Mouse (Mus musculus) R1 (cell line): ENCODE data around the gene Acadl.

Experiments used
- DNase-seq: peaks from one replicate; pipeline ENCODE4 v3.0.0-alpha.2; 2018; ENCODE audit warnings: low read depth, low spot score

Gene Acadl

DNA sequence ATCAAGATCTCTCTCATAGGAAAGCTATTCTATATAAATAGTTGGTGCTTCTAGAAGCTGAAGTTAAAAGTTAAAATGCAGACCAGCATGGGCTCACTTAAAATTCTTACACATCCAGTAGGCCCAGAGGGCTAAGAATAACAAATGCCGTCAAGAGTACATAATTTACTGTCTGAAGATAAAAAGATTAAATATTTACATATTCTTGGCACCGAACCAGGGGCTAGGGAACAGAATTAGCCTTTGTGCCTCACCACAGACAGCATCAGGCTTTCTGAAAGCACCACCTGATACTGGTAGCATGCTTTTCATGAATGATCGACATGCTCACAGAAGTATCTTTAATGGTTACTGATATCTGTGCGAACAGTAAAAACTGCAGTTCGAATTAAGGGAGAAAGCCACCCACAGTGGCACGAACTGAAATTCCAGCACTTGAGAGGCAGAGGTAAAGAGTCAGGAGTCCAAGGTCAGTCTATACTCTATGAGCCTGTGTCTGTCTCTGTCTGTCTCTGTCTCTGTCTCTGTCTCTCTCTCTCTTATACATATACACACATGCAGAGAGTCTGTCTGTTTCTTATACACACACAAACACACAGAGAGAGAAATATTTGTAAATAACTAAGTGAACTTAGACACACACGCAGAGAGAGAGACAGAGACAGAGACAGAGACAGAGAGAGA is 23.2 kb downstream of the Acadl start:
- DNase-seq: no peak

DNA sequence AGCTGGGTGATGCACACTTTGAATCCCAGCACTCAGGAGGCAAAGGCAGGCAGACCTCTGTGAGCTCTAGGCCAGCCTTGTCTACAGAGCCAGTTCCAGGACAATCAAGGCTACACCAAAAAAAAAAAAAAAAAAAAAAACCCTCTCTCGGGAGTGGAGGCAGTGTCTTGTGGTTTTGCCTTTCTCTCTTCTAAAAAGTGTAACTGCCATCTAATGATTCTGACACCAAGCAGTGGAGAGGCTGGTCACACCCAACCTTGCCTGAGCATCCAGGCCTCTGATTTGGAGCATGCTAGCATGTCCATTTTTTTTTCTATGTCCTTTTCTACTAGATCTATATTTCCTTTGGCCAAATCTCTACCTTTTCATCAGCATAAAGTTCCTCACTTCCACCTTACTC is 23.9 kb downstream of the Acadl start:
- DNase-seq: no peak

DNA sequence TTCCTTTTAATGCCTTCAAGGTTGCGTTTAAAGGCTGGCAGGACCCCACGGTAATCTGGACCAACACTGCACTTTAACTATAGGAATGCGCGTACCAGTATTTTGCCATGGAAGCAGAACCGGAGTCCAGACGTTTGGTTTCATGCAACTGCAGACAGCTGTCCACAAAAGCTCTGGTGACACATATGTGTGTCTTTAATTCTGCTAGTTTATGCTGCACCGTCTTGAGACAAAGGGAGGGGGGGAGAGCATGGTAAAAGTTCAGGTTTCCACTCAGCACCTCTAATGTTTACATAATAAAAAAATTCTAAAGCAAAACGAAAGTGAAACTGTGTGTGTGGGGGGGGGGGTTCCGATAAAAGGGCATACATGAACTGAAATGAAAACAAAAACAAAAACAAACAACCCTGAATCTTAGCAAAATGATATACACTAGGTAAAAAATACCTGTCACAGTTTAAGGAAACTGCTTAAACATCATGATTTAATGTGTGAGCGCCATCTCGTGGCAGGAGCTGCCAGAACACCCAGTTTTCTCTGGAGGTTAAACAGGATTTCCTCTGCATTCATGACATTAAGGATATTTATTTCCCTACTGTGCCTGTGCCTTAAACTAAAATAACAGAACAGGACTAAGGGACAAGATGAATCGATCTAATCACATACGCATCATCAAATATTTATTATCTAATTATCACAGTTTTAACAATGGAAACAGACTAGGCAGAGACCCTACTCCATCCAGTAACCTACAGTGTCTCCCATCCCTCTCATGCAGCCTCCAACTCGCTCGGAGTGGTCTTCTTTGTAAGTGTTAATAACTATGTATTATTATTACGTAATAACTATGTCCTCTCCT is 24.7 kb downstream of the Acadl start:
- peak; percentile 61 for DNase-seq

DNA sequence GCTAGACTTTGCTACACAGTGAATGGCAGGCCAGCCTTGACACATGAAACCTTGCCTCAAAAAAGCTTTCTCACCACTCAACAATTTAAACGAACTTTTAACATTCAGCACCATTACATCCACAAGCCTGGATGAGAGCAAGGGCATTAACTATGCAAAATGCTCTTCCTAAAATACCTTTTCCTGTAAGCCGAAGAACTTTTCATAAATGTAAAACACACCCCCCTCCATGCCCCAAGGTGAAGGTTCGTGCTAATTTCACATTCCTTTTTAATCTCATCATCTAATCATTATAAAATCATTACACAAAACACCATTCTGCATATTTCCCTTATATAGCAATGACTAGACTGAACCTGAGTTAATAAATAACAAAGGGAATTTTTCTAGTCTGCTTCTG is 25.9 kb downstream of the Acadl start:
- DNase-seq: no peak

DNA sequence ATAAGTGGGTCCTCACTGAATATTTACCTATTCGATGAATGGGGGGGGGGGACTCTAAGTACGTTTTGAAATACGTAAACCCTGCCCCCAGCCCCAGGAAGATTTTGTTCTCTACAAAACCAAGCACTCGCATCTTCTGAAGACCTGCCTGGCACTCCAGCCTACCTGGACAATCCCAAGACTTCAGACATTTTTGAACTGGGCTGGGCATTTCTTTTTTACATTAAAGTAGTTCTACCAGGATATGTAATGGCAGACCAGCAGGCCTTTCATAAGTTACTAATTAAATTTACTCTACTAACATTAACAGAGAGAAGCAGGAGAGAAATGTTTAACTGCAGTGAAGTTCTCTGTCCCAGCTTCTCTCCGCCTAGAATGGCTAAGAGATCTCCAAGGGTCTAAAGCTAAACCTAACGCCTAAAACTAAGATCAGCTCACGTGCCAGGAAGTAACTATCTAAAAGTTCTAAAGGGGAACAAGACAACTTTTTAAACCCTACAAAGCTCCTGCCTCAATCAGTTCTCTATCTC is 30.4 kb downstream of the Acadl start:
- DNase-seq: no peak

DNA sequence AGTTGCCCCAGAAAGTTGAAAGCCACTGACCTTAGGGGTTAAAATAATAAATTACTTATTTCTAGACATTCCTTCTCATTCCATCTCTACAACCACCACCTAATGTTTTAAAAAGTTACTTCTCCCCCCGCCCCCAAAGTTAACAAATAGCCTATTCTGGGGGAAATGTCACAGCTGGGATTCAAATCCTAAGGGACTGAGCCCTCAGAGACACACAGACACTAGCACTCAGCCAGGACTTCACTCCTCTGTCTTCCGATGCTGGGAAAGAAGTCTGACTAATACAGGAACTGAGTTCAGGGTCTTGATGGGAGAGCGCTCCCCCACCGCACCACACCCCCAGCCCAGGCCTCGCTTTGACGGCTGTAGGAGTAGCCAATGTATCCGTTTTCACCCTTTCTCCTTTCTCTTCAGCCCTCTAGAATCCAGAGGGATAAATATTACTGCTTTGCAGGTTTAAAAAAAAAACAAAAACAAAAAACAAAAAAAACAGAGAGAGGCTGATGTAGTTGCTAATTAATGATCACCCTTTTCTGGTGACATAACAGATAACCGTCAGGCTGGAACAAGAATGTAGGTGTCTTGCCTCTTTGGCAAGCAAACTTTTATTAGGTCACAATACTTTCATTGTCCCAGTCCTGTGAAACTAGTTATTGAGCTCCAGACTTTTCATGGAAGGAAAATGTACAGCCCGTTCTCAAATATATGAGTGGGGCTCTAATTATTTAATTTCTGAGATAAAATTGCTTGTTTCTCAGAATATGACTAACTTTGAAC is 31.1 kb downstream of the Acadl start:
- DNase-seq: no peak

DNA sequence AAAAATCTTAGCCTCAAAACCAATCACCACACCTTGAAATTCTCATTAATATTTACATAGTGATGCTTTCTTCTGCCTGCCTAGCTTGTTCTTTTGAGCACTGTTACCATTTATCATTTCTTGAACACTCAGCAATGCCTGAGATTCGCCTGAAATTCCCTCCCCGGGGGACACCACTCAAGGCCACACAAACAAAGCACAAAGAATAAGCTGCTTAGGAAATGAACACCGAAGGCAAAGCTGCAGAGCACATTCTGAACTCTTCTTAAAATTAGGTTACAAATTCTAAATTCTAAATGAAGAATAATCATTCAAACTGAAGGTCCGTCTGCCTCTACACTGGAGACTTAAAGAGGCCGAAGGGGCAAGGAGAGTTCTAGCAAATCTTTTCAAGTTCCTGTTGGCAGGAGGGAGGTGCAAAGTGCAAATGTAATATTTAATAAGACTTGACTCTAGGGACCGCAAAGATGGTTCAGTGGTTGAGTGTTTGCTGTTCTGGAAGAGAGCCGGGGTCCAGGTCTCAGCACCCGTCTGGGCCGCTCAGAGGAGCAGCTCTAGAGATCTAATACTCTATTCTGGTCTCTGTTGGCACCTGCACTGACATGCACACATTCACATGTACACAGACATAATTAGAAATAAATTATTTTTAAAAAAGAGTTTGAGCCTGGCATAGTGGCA is 33.5 kb downstream of the Acadl start:
- DNase-seq: no peak

DNA sequence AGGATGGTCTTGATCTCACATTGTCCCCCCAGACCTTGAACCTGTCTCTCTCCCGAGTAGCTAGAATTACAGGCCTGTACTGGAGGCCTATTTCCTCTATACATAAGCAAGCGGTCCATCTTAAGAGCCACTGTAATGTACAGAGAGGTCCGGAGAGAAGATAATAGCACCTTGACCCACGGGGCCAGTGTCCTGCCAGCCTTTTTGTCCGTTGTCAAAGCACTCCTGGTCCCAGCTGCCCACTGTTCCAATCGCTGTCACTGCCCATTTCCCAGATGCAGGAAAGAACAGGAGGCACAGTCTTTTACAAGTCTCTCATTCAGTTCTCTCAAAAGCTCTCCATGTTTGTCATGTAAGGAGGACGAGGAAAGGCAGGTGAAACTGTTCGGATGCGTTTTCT is 41.1 kb downstream of the Acadl start:
- DNase-seq: no peak

DNA sequence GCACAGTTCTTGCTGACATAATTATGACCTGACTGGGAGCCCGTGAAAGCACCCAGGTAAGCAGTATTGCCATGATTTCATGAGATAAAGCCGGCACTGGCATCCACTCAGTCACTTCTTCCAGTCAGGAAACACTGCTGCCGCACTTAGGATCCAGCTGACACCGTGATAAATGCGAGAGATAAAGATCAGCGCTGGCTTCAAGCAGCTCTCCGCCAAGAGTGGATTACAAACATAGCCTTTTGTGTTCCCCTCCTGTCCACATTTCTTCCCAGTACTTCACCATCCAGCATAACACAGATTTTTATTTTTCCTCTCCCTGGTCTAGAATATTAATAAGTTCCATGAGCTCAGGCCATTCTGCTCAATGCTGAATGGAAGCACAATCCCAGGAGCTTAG is 42.8 kb downstream of the Acadl start:
- DNase-seq: no peak

DNA sequence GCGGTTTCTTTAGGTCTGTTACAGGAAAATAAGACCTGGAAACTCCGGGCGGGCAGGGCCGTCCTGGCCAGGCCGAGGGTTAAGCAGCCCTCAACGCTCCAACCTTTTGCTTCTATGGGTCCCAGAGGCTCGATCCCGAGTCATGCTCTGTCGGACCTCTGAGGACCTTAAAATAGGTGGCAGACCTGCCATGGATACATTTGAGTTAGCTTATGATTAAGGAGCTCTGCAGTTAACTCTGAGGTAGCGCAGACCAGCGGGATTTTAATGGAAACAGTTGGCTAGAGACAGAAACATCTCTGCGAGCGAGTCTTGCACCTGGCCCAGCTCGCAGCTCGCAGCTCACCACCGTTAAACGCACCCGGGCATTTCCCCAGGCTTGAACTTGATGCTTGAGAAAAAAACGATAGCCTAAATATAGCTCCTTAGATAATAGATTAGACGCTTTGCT is 45.2 kb downstream of the Acadl start:
- peak; percentile 75 for DNase-seq

DNA sequence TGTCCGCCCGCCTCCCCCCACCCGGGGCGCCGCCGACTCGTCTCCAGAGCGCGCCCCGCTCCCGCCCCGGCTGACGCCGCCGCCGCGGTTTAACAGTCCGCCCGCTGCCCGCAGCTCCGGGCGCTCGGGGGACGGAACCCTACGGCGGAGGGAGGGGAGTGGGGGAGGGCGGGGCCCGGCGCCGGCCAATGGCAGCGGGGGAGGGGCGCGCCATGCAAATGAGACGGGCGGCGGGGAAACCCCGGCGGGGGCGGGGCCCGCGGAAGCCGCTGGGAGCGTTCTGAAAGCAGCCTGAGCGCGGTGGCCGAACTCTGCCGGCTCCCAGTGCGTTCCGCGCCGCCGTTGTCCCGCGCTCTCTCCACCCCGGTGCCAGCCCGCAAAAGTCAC is 45.6 kb downstream of the Acadl start, which contains the start of gene Kansl1l:
Gene Kansl1l (minus strand): TSS at position 110 of the 387 bp plus-strand sequence.
- peak; percentile 88 for DNase-seq

DNA sequence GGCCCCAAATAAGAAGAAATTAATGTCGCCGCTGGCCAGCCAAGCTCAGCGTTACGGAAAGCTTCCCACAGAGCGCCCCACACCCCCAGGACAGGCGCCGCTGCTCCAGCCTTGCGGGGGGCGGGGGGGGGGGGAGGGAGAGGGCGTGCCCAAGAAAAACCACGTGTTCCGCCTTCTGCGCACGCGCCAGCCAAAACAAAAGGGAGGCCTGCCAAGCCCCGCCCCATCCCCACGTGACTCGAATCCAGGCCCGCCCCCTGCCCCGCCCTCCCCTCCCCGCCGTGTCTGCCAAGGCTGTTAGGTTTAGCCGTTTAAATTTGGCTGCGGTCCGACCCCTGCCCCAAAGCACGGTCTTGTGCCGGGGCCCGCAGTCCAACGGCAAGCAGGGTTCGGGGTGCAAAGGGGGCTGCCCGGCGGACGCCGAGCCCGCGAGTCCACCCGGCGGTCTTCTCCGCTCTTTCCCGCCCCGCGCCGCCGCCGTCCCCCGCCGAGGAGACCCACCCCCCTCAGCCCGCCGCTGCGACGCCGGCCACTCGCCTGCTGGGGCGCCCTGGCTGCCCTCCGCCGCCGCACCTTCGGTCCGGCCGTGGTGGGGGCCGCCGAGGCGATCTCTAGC is 46.1 kb downstream of the Acadl start:
- peak; percentile 82 for DNase-seq

DNA sequence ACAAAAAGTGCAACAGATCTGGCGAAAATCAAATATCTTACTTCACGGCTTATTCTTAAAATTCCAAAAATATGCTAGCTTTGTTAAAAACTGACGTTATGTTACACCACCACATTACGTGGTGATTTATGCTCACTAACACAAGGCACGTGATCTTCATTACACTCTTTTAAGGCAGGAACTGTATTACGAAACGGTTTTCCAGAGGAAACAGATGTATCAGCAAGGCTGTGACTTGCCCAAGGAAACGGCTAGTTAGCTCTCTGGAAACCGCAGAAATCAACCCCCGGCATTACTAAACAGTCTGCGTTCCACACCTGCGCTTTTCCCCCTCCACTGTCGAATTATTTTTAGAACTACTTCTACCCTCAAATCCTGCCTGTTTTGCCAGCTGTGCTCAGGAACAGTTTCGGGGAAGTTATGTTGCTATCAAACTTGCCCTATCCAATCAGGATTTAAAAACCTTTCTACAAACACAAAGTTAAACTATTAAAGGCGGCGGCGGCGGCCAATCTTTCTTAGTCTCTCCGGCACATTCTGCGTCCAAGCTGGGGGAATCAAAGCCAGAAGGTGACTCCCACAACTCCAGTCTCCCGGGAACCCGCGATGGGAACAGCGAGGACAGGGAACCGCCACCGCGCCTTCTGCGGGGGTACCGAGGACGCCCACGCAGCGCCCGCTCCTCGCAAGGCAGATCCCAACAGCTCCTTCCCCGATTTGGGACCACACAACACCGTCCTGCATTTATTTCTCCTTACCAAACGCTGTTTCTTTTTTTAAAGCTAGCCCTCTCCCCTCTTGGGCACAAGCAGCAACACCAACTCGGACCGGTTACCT is 46.9 kb downstream of the Acadl start:
- peak; percentile 76 for DNase-seq

DNA sequence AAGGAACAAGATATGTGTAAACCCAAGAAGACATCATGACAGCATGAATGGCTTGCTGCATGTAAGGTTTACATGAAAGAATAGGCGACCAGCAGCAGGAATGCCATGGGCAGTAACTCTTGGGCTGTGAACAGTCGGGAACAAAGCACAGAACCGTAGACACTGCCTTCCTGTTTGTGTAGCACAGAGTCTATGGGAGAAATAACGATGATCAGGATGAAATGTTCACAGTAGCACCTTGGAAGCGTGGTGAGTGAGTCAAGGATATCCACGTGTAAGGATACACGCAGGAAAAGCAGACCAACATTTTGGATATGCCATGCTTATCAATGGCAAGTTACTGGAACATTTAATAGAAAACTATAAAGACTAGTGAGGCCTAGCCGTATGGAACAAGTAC is 48.3 kb downstream of the Acadl start:
- DNase-seq: no peak

DNA sequence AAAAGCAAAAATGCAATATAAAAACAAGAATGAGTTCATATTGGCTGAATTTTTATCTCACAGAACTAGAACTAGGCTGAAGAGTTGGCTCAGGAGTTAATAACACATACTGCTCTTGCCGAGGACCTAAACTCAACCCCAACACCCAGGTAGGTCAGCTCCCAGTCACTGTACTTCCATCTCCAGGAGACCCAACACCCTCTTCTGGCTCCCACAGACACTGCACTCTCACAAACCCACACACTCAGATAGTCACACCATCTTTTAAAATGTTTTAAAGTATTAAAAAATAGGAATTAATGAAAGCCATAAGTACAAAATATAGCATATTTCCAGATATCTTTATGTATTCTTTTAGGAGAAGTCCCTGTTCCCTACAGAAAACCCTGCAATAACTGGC is 49.9 kb downstream of the Acadl start:
- no peak for DNase-seq

DNA sequence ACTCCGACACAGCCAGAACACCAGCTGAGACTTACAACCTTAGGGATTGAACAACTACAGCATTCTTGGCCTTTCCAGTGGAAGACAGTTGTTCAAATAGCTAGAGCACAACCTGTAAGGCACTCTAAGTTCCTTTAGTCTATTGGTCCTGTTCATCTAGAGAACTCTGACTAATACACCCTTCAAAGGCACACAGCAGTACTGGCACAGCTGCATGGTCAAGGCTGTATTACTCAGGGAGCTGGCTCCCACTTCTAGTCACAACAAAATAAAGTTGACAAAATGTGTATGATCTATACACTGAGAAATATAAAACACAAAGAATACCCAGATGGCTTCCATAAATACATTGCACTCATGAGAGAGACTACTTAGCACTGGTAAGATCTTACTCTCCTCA is 56.3 kb downstream of the Acadl start:
- no peak for DNase-seq

DNA sequence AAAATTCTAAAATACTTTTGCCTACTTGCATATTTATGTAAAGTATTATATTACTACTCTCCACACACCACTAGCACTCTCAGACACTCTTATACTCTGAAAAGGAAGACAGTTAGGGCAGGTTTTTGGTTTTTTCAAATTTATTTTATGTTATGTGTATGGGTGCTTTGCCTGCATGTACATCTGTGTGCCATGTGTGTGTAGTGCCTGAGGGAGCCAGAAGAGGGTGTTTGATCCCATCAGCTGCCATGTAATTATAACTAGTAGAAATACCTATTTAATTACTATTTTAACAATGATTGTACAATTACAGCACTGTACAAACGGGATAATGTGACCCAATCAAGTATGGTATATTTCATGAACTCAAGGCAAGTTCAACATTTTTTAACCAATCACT is 57.7 kb downstream of the Acadl start:
- no peak for DNase-seq

DNA sequence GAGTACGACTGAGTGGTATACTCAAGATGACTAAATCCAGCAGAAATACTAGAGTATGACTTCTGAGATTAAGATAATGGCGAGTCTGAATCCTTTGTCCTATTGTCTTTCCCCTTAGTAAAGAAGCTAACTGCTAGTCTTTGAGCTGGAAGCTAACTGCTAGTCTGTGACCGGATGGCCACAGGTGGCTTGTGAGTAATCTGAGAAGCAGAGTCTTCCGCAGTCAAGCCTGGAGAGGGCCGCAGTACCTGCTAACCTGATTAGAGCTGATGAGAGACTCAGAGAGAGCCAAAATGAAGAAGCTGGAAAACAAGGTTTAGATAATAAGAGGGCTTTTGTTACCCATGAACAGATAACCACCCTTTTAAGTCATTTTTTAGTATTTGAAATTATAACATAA is 58.4 kb downstream of the Acadl start:
- no peak for DNase-seq

DNA sequence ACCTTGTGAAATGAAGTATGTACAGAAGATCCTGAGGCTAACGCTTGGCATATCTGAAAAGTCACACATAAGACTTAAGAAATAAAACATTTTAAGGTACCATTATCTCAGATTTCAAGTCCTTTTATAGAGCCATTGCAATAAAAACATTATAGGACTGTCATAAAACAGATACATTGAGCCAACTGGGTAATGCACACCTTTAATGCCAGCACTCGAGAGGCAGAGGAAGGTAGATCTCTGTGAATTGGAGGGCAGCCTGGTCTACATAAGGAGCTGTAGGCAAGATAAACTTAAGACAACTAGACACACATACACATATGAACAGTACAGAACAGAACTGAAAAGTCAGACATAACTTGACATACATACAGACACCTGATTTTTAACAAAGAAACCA is 65.1 kb downstream of the Acadl start:
- no peak for DNase-seq

DNA sequence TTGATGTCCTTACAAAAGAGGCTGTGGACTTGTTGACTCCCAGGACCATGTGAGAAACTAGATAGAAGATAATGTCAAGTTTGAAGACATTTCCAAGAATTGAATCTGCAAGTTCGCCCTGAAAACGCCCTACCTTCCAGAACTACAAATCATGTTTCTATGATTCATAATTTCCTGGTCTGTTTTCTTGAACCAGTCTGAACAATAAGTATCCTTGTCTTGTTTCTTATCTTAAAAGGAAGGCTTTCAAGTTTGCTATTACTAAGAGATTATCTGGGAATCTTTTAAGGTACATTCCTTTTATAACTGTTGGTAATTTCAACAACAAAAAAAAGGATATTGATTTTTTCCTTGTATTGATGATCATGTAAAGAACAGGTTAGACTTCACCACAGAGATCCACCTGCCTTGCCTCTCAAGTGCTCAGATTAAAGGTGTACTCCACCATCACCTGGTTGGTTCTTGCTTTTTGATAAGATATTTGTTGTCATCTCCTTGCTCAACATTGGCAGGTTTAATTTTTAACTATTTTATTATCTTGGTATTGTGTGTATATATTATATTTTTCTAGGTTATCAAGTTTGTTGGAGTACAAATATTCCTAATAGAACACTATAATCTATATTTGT is 70.1 kb downstream of the Acadl start:
- no peak for DNase-seq
